Mouse (Mus musculus) liver, embryonic 14.5 days (tissue): ENCODE measurements around the gene Pnpla2.

ENCODE experiments used
- CTCF ChIP-seq: IDR thresholded peaks from 2 replicates; pipeline ENCODE4 v1.5.1; 2016; ENCODE audit warnings: antibody characterized with exemption, low read depth, control low read depth
- EP300 ChIP-seq: IDR thresholded peaks from 2 replicates; pipeline ENCODE4 v1.6.1; 2016; ENCODE audit warnings: antibody characterized with exemption, low read depth

DNA sequence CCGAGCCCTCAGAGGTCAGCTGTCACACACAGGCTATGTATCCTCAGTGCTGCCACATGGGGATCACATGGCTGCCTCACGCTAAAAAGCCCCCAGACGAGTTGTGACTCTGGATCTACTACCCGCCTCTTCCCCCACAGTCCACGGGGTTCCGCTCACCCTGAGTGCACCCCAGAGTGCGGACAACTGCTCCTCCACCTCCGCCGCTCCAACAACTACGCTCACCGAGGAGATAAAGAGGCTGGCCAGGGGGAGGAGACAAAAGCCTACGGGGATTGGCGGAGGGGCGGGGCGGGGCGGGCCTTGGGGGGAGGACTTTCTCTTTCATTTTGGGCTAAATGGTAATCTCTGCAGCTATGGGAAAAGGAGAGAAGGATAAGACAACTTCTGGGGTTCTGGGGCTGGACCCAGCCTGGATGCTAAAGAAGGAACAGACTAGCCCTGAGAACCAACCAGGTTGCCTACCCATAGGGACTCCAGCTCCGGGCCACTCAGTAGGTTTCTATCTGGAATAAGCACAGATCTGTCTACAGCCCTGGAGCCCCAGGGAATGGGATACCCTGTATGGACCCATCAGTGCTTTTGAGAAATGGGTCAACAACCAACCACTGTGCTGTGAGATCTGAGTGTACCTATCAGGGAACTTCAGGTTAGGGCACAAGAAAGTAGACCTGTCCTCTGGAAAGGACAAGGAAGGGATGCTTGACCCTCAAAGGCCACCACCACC lies 19.7 kb upstream of the Pnpla2 start:
- no peak for TF ChIP-seq EP300
- TF ChIP-seq CTCF = no peak
